Mouse (Mus musculus) olfactory bulb, adult 2 months (tissue): ENCODE data around the gene Eif3d.

Experiments used
- CTCF ChIP-seq: fragments of 200-500 bp; IDR thresholded peaks from 2 replicates; pipeline ENCODE4 v1.5.1; 2012; ENCODE audit warnings: low read depth, mild to moderate bottlenecking, low read length, moderate library complexity; ENCODE audit not compliant: insufficient read depth
- POLR2A ChIP-seq: fragments of 200-500 bp; IDR thresholded peaks from 2 replicates; pipeline ENCODE4 v1.6.1; 2012; ENCODE audit warnings: mild to moderate bottlenecking, low read depth, low read length, moderate library complexity; ENCODE audit not compliant: insufficient read depth

GRCm38 (mm10) chr15:77920511-77921462, 49.8 kb downstream of the Eif3d start:
- TF ChIP-seq POLR2A = no peak
- no peak for TF ChIP-seq CTCF
